Mouse (Mus musculus) C2C12 (cell line): ENCODE data around the gene Sidt1. TPM values are rescaled to one million over a fixed set of nuclear protein-coding genes. Genes with fewer than 3 reads are reported as not detected.
"Not testable (repeated sequence)": the region's sequence is repeated elsewhere in the genome, so short reads cannot be mapped to it uniquely, and the experiment has no call there.

Experiments used
- H3K27me3 ChIP-seq: one replicate; pipeline ENCODE4 v1.6.1; 2011; ENCODE audit not compliant: control insufficient read depth, insufficient read depth, insufficient read length
- H3K36me3 ChIP-seq: one replicate; pipeline ENCODE4 v1.6.1; 2011; ENCODE audit not compliant: control insufficient read depth, insufficient read depth
- H3K4me3 ChIP-seq: one replicate; pipeline ENCODE4 v1.5.1; 2011; ENCODE audit warnings: mild to moderate bottlenecking, control low read depth; ENCODE audit not compliant: poor library complexity, insufficient read depth, severe bottlenecking
- H3K79me2 ChIP-seq: one replicate; pipeline ENCODE4 v1.6.1; 2011; ENCODE audit not compliant: control insufficient read depth, insufficient read depth
- H3K79me3 ChIP-seq: one replicate; pipeline ENCODE4 v1.6.1; 2011; ENCODE audit warnings: low read depth, control low read depth
- H3ac ChIP-seq: one replicate; pipeline ENCODE3; 2011; ENCODE audit warnings: low read depth; ENCODE audit not compliant: control insufficient read depth, insufficient read length
- CEBPB ChIP-seq: IDR thresholded peaks from one replicate; pipeline ENCODE4 v1.6.1; 2011; ENCODE audit warnings: low read depth, mild to moderate bottlenecking, control low read depth, moderate library complexity
- CTCF ChIP-seq: IDR thresholded peaks from one replicate; pipeline ENCODE4 v1.5.1; 2011; ENCODE audit not compliant: control insufficient read depth, insufficient read depth, insufficient read length
- FOSL1 ChIP-seq: IDR thresholded peaks from one replicate; pipeline ENCODE4 v1.8.0; 2011; ENCODE audit warnings: mild to moderate bottlenecking, low read length; ENCODE audit not compliant: poor library complexity, insufficient read depth, severe bottlenecking
- MAX ChIP-seq: IDR thresholded peaks from one replicate; pipeline ENCODE4 v1.6.1; 2011; ENCODE audit warnings: mild to moderate bottlenecking, control low read depth
- MYOD1 ChIP-seq: IDR thresholded peaks from one replicate; pipeline ENCODE4 v1.6.1; 2011; ENCODE audit warnings: low read depth; ENCODE audit not compliant: control insufficient read depth, insufficient read length
- MYOG ChIP-seq: IDR thresholded peaks from one replicate; pipeline ENCODE4 v1.6.1; 2011; ENCODE audit not compliant: control insufficient read depth, insufficient read length; ENCODE audit errors: extremely low read depth
- USF1 ChIP-seq: IDR thresholded peaks from one replicate; pipeline ENCODE4 v1.6.1; 2011; ENCODE audit warnings: low read depth, mild to moderate bottlenecking, control low read depth, moderate library complexity
- polyA plus RNA-seq: library from polyadenylated mRNA; unstranded; fragments of >200 nt; fragmentation: generic; extraction: Trizol; gene quantifications from one replicate; pipeline ENCODE4 v1.2.1, GENCODE M21; 2012; ENCODE audit warnings: missing spikeins

Gene Sidt1
- polyA plus RNA-seq, 1 experiment: not detected

- no peaks in the 10 kb centered on the region for H3K36me3 ChIP-seq
- no peak overlapping the region for H3K4me3 ChIP-seq
- no peaks in the 10 kb centered on the region for H3K79me2 ChIP-seq
- no peak overlapping the region for H3ac ChIP-seq
- no peaks in the 10 kb centered on the region for H3K27me3 ChIP-seq
- no peaks in the 10 kb centered on the region for H3K79me3 ChIP-seq
- no peak for TF ChIP-seq USF1
- TF ChIP-seq CEBPB: no peak
- TF ChIP-seq FOSL1: no peak
- no peak for TF ChIP-seq MYOG
- TF ChIP-seq MYOD1: no peak
- no peak for TF ChIP-seq MAX
- no peak for TF ChIP-seq CTCF
Measured at GRCm38 (mm10) chr16:44293960-44294359, 39.0 kb downstream of the Sidt1 start.

DNA sequence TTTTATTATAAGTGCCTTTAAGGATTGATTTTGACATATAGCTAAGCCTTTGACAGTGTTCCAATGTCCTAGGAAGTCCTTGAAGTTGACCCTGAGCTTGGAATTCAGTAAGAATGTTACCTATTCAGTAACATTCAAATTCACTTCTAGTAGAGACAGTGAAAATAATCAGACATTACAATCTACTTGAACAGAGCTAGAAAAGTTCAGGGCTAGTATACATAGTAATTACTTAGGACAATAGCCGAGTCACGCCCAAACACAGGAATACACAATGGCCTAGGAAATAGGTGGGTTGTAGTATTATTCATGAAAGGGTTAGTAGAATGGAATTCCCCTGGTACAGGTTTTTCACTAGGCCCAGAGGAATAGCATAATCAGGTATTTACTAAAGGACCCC, 40.3 kb downstream of the Sidt1 start:
- not testable (repeated sequence) for H3ac ChIP-seq, H3K79me2 ChIP-seq, H3K27me3 ChIP-seq, H3K36me3 ChIP-seq, H3K79me3 ChIP-seq, H3K4me3 ChIP-seq

DNA sequence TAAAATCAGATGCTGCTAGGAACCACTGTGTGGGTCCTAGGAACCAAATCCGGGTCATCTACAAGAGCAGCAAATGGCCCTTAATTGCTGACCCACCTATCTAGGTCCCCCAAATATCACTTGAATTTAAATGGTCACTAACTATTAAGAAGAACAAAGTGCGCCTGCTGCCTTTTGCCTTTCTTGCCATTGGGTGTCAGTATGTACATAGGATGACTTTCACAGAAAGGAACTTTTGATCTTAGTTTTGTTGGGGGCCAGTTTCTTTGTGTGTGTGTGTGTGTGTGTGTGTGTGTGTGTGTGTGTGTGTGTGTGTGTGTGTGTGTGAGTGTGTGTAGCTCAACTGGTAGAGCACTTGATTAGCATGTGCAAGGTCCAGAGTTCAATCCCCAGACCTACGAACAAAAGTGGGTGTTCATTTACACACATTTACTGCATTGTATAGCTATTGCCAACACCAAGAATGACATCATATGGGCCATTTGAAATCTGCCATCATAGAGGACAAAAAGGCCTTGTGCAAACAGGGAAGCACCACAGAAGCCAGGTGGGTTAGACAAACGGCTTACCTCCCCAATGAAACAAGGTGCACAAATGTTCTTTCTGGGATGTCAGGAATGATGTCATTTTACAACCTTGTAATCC, 43.9 kb downstream of the Sidt1 start:
- TF ChIP-seq MYOG (no peak), CTCF (no peak)
- Histone ChIP-seq H3K36me3 (no peaks in the 10 kb centered on the region), H3K4me3 (no peak overlapping the region), H3K79me3 (no peaks in the 10 kb centered on the region), H3ac (no peak overlapping the region), H3K79me2 (no peaks in the 10 kb centered on the region), H3K27me3 (no peaks in the 10 kb centered on the region)

DNA sequence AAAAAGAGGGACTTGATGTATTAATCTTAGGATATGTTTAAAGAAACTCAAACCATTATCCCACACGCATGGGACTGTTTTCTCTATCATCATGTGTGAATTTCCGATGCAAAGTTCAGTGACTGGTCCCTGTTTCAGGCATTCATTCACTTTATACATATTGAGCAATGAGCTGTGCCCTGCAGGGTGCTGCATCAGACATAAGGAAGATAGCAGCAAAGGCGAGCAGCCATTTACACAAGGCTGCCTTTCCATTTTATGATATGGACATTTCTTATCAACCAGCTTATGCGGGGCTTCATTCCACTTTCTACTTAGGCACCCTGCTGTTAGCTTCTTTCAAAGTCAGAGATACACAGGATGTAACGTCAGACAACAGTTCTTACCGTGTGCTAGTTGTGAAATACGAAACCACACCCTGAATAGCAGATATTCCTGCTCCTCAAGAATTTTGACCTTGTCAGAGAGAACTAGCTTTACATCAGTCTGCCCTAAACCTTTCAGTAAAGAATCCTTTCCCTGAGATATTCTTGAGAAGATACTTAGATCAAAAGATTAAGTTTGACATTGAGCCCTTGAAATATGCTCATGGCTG, 45.5 kb downstream of the Sidt1 start:
- Histone ChIP-seq H3K79me3 (no peaks in the 10 kb centered on the region), H3K36me3 (no peaks in the 10 kb centered on the region), H3ac (no peak overlapping the region), H3K27me3 (no peaks in the 10 kb centered on the region), H3K79me2 (no peaks in the 10 kb centered on the region), H3K4me3 (no peak overlapping the region)
- TF ChIP-seq MYOG: no peak
- TF ChIP-seq USF1: no peak
- no peak for TF ChIP-seq MYOD1
- no peak for TF ChIP-seq MAX
- TF ChIP-seq CEBPB: no peak
- no peak for TF ChIP-seq CTCF
- no peak for TF ChIP-seq FOSL1

- Histone ChIP-seq H3K79me3 (no peaks in the 10 kb centered on the region), H3K27me3 (no peaks in the 10 kb centered on the region), H3K36me3 (no peaks in the 10 kb centered on the region), H3ac (no peak overlapping the region), H3K4me3 (no peak overlapping the region), H3K79me2 (no peaks in the 10 kb centered on the region)
- TF ChIP-seq CEBPB (no peak), MAX (no peak), MYOG (no peak), MYOD1 (no peak), CTCF (no peak), USF1 (no peak), FOSL1 (no peak)
Measured at GRCm38 (mm10) chr16:44282614-44283325, 50.2 kb downstream of the Sidt1 start.

DNA sequence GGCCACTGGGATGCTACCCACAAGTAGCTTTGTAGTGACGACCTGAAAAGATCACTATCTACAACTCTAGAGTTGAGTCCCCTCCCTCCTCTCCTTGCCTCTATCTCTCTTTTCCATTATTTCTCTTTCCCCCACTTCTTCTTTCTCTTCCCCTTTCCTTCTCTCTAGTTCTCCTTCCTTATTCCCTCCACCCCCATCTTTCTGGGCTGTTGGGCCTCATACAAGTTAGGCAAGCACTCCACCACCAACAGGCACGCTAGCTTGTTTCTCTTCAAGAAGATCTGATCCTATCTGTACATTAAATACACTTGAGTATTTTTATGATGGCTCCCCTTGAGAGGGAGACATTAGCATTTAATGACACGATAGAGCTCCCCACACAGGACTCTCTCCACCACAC, 51.0 kb downstream of the Sidt1 start:
- H3K27me3 ChIP-seq: no peaks in the 10 kb centered on the region
- H3ac ChIP-seq: no peak overlapping the region
- no peaks in the 10 kb centered on the region for H3K36me3 ChIP-seq
- no peaks in the 10 kb centered on the region for H3K79me3 ChIP-seq
- no peak for TF ChIP-seq CEBPB
- no peak for TF ChIP-seq FOSL1
- TF ChIP-seq USF1: no peak
- TF ChIP-seq MAX: no peak
- H3K79me2 ChIP-seq: no peaks in the 10 kb centered on the region
- no peak overlapping the region for H3K4me3 ChIP-seq
